Mouse (Mus musculus): ENCODE data around the gene Krt32.

DNA sequence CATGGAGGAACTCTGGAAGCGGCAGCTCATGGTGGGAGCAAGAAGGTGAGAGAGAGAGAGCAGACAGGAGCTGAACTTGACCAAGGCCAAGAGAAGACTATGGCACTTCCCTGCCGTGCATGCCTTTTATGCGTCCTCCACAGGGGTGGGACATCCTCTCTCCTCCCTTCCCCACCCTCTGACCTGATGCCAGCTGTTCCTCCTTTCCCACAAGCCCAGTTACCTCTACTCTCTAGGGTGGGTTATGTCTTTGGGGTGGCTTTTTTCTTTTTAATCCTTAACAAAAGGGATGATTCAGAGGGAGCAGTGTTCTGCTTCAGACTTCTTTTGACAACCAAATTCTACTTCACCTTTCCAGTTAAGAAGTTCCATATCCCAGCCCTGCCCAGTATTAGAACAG lies 33.4 kb upstream of the Krt32 start, which contains the start of gene Krt13:
- no peak for TF ChIP-seq CTCF (IDR thresholded peaks at IDR 0.05; ENCODE audit: low read depth, low read length)
- no peak for TF ChIP-seq POLR2A (IDR thresholded peaks at IDR 0.05; ENCODE audit: extremely low read depth, insufficient read depth, low read length)
